Mouse (Mus musculus) embryonic fibroblast, embryonic 13.5 days (primary cell): Measurements from ENCODE around the gene Dynll1. TPM values are rescaled to one million over a fixed set of nuclear protein-coding genes. Genes with fewer than 3 reads are reported as not detected.
A peak's percentile ranks its signal among the peaks of the same experiment; 100 is the strongest.

ENCODE experiments used
- H3K27ac ChIP-seq: 2 replicates; pipeline ENCODE4 v1.5.1; 2012; ENCODE audit warnings: low read length, control low read depth, inconsistent platforms; ENCODE audit not compliant: insufficient read depth
- H3K4me1 ChIP-seq: 2 replicates; pipeline ENCODE4 v1.6.1; 2011; ENCODE audit warnings: low read length; ENCODE audit not compliant: control insufficient read depth, insufficient read depth
- H3K4me3 ChIP-seq: 2 replicates; pipeline ENCODE4 v1.5.1; 2011; ENCODE audit warnings: mild to moderate bottlenecking, control low read depth, low read length; ENCODE audit not compliant: insufficient read depth
- CTCF ChIP-seq: IDR thresholded peaks from 2 replicates; pipeline ENCODE4 v1.5.1; 2011; ENCODE audit warnings: mild to moderate bottlenecking, control low read depth, low read length, moderate library complexity, borderline replicate concordance; ENCODE audit not compliant: insufficient read depth
- POLR2A ChIP-seq: IDR thresholded peaks from 2 replicates; pipeline ENCODE4 v1.6.1; 2011; ENCODE audit warnings: low read depth, mild to moderate bottlenecking, control low read depth, low read length, moderate library complexity
- polyA plus RNA-seq: library from polyadenylated mRNA; stranded (reverse); fragments of >200 nt; gene quantifications from 2 replicates; pipeline ENCODE4 v1.2.4, GENCODE M21; 2011; ENCODE audit warnings: low read depth; ENCODE audit not compliant: missing spikeins, insufficient read length

Gene Dynll1
- polyA plus RNA-seq, 1 experiment = 572 TPM

GRCm38 (mm10) chr5:115279226-115280049 is 21.4 kb downstream of the Dynll1 start, which contains the start of gene Coq5:
Gene Coq5, plus strand, starts transcription at chr5:115279666.
- Histone ChIP-seq H3K4me3 (peak within 1 kb of the TSS; percentile 98), H3K4me1 (no peaks in the 10 kb centered on the region; the same call in 1 of the 2 replicates), H3K27ac (no peak within 1 kb of the TSS)
- TF ChIP-seq POLR2A = peak; percentile 71
- TF ChIP-seq CTCF = no peak

GRCm38 (mm10) chr5:115278785-115279184 is 22.0 kb downstream of the Dynll1 start:
- TF ChIP-seq CTCF = no peak
- TF ChIP-seq POLR2A = no peak
- Histone ChIP-seq H3K27ac (no peak overlapping the region), H3K4me1 (no peaks in the 10 kb centered on the region; the same call in 1 of the 2 replicates), H3K4me3 (no peak overlapping the region)

GRCm38 (mm10) chr5:115278053-115278452 is 22.7 kb downstream of the Dynll1 start:
- no peak for TF ChIP-seq POLR2A
- no peak overlapping the region for H3K4me3 ChIP-seq
- H3K4me1 ChIP-seq = peaks cover 3% of the 10 kb centered on the region
- H3K27ac ChIP-seq = no peak overlapping the region

GRCm38 (mm10) chr5:115275998-115276397 is 24.8 kb downstream of the Dynll1 start:
- TF ChIP-seq POLR2A = no peak
- TF ChIP-seq CTCF = 0 out of 2 replicates have a peak, but pooled peaks have one; percentile 17
- peaks cover 3% of the 10 kb centered on the region for H3K4me1 ChIP-seq
- no peak overlapping the region for H3K4me3 ChIP-seq
- H3K27ac ChIP-seq = no peak overlapping the region

- no peak overlapping the region for H3K27ac ChIP-seq
- no peak for TF ChIP-seq POLR2A
- no peak for TF ChIP-seq CTCF
- peaks cover 12% of the 10 kb centered on the region for H3K4me1 ChIP-seq
These were observed 26.0 kb downstream of the Dynll1 start for GRCm38 (mm10) chr5:115274771-115275170.

GRCm38 (mm10) chr5:115274353-115274752 is 26.4 kb downstream of the Dynll1 start:
- H3K4me1 ChIP-seq = peaks cover 13% of the 10 kb centered on the region
- TF ChIP-seq POLR2A (no peak), CTCF (no peak)
- no peak overlapping the region for H3K4me3 ChIP-seq
- no peak overlapping the region for H3K27ac ChIP-seq

More at GRCm38 (mm10) chr5:115274771-115275170, 26.0 kb downstream of the Dynll1 start:
- no peak overlapping the region for H3K4me3 ChIP-seq

GRCm38 (mm10) chr5:115273549-115274135 is 27.2 kb downstream of the Dynll1 start:
- Histone ChIP-seq H3K4me1 (peaks cover 13% of the 10 kb centered on the region), H3K4me3 (no peak overlapping the region), H3K27ac (0 out of 2 replicates have a peak overlapping the region, but pooled peaks have one; percentile 65)
- no peak for TF ChIP-seq POLR2A
- no peak for TF ChIP-seq CTCF

GRCm38 (mm10) chr5:115272812-115273548 is 27.8 kb downstream of the Dynll1 start, which contains the start of gene Rnf10:
Gene Rnf10, minus strand, starts transcription at chr5:115272898.
- TF ChIP-seq CTCF (no peak), POLR2A (peak; percentile 99)
- Histone ChIP-seq H3K27ac (peak within 1 kb of the TSS; percentile 65), H3K4me3 (peak within 1 kb of the TSS; percentile 80), H3K4me1 (peaks cover 13% of the 10 kb centered on the region)
